Mouse (Mus musculus) left cerebral cortex, adult 11 months (tissue): ENCODE results near the gene Cyfip2.

ENCODE experiments used
- DNase-seq: peaks from one replicate; pipeline ENCODE4 v3.0.0; 2022; ENCODE audit warnings: low spot score

Cyfip2 gene

DNA sequence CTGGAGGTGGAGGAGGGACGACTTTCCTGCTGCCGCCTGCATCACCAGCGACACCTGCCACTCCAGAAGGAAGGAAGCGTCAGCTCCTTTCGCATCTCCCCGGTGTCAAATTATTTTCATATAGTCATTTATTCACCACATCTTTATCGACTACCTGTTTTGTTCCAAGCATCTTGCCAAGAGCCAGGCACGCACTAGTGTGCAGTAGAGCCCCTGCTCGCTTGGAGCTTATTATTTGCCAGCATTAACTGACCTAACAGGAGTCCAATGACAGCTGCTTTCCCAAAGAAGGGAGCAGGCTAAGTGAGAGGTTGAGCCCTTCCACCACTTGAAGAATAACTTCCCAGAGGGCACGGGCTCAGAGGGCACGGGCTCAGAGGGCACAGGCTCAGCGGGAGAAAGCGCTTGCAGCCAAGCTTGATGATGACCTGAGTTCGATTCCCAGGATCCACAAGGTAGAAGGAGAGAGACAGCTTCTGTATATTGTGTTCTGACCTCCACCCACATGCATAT is at the start of gene Cyfip2:
TSS of gene Cyfip2 (minus strand) at position 337 of the 513 bp plus-strand sequence.
- peak; percentile 18 for DNase-seq

DNA sequence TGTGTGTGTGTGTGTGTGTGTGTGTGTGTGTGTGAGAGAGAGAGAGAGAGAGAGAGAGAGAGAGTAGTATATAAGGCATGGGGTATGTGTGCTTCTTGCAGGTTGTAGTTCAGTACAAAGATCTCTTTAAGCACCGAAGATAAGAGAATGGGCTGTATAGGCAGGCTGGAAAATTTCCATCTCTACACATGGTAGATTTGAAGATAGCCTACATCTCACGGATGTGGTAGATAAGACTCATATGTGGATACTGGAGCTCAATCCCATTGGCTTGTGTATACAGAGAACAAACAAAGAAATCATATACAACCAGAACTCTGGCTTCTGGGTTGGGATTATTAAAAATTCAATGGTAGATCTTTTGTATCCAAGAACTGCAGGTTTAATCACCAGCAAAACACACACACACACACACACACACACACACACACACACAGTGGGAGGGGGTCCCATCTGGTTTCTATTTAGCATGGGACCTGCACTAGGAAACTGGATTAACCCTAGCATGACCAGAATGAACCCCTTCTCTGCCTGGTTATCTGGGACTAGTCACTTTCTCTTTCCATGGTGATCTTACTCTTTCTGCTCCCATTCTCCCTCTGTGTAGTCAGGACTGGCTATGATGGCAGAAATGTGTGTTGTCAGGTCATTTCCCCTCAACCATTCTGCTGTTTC is 48.5 kb upstream of the Cyfip2 start:
- no peak for DNase-seq

DNA sequence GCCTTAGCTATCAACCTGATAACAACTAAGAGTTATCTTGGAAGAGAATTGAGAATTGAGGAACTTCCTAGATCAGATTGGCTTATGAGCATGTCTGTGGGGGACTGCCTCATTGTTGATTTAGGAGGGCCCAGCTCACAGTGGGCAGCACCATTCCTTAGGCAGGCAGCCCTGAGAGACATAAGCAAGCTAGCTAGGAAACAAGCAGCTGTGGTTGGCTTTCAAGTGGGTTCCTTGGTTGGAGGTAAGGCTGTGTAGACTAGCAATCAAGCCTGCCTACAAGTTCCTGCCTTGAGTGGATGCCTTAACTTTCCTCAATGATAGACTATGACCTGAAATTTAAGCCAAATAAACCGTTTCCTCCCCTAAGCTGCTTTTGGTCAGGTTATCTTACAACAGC is 45.7 kb upstream of the Cyfip2 start:
- DNase-seq = no peak

DNA sequence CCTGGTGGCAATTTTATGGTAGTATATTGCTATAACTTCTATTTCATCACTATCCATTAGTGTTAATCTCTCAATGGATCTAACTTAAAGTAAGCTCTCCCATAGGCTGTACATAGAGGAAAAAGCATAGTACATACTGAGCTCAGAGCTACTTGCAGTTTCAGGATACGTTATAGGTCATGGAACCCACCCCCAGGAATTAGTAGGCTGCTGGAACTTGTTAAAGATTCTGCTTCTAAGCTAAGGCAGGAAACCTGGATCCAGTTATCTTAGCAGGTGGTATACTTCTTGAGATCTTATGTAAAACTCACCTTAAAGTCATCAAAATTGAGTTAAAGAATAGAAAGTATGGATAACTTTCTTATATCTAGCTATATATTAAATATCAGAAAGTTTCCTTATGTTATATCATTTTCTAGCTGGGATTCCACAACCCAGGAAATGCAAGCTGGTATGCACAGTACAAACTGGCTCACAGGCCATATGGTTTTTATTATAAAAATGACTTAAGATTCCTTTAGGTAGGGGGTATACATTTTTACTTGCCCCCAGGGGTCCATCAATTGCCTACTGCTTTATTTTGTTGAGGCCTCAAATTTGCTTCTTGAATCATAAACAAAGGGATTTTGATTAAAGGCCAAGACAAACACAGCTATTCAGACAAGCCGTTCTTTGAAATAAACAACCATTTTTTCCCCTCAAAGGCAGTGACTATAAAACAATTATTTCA is 37.2 kb upstream of the Cyfip2 start:
- DNase-seq = no peak

DNA sequence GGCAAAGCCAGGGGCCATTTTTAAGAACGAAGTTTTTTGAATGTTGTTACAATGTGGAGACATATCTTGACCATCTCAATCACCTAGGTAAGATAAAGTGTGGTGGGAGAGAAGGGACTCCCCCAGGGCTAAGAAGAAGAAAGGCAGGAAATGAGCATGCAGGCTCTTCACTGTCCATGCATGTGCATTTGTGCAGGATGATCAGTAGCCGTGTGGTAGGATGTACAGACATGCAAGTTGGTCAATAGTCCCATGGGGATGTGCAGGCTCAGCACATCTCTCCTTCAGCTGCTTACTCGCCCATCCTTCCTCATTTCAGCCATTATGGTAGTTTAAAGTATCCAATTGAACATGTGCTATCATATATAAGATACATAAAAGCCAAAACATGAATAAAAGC is 35.8 kb upstream of the Cyfip2 start:
- no peak for DNase-seq

DNA sequence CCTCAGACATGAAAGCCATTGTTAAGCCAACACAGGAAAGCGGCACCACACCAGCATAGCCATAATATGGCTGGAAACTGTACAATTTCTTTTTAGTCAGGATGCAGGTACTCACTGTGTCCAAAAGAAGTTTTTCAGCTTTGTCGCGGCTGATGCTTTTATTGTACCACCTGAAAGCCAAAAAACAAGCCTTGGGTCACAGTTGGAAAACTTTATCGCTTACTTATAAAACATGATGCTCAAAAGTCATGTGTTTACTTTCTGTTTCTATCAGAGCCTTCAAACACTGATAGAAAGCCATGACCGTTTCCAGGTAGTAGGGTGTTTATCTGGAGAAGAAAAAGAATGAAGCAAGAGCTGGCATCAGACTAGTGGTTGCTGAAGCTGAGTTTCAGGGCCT is 35.1 kb upstream of the Cyfip2 start:
- no peak for DNase-seq

DNA sequence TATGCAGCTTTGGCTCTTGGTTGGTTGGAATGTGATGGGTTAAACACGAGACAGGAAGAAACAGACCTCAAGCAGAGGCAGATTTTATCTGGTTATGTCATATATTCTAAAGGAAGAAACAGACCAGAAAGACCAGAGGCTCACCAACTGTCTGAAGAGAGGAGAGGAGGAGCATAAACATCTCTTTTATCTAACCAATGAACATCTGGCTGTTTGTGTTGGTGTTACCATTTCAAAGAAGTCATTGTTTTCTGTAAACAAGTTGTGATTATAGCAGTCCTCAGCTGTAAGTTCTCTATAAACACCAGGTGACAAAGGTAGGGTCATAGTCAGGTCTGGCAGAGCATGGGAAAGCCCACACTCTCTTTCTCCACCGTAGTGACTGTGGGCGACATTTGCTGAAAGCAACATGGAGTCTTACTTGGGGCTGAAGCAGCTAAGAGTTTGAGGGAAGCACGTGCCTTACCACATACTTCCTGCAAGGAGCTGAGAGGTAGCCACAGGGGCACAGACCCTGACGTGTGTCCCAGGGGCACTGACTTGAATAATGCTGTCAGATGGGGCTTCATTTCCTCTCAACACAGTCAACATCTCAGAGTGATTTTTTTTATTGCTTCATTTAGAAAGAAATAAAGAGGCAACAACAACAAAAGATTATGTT is 31.4 kb upstream of the Cyfip2 start:
- DNase-seq = no peak

DNA sequence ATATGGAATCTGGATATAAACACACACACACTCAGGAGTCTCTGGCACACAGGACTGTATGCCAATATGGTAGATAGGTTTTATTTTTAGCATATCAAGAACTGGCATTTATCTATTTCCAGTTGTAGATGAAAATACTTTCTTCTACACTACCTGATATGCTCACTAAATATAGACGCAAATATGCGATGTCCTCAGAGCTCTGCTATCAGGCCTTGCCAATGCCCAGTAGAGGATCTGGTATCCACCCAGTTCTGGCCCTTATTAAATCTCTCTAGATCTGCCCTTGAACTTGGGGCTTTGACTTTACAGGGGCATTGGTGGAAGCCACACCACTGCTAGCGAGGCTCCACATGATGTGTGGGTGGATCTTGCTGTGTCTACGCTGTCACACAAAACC is 29.3 kb upstream of the Cyfip2 start:
- no peak for DNase-seq

DNA sequence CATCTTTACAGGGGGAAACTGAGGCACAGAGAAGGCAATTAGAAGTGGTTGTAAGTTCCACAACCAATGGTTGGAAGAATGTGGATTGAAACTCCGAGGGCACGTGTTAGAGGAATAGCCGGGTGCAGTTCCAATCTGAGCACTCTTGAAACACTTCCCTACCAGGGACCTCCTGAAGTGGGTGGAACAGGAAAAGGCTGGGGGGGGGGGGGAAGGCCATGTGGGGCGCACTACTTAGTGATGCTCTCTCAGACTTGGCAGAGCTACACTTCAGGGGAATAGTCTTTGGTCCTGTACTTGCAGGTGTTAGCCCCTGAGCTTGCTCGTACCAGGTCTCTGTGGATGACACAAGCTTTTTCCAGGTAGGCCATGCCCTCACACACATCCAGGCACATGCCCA is 23.4 kb upstream of the Cyfip2 start:
- DNase-seq = no peak

DNA sequence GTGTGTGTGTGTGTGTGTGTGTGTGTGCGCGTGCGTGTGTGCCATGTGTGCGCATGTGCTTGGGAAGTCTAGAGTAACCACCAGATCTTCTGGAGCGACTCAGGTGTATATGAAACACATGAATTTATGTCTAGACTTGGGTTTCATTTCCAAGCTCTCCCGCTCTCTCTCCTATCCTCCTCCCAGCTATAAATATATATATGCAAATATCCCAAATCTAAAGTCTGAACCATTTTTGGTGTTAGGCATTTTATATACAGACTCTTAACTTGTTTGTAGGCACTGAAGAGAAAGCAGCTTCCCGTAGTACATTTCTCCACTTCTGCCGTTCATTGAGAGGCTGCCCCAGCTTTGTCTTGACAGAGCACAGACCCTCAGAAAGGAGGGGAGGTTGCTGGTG is 19.6 kb upstream of the Cyfip2 start:
- no peak for DNase-seq

DNA sequence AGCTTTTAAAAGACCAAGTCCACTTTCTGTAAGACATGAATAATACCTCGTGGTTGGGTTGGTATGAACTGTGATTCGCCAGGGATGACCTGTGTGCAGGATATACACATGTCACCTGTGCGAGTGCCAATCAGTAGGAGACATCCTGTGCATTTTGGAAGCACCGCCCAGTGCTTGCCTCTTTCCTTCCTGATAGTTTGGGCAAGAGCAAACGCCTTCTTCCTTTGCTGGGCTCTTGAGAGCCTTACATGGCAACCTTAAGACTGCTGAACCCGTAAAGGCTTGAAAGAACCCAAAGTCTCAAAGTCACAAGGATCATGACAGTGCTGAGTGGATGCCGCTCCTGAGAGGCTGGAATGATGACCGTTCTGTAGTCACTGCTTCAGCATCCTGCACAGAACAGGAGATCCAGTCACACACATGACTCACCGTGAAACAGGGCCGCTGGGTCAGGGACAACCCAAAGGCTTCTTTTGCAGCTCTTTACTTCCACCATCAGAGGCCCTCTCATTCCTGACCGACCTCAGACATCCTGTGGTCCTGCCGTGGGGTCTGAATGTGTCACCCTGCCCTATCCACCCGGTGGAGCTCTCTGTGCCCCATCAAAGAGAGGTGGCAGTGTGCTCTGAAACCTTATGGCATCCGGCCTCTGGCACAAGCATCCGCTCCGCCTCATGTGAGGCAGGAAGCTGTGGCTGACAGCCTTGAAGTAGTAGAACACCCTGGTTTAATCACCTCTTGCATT is 13.8 kb upstream of the Cyfip2 start:
- no peak for DNase-seq

DNA sequence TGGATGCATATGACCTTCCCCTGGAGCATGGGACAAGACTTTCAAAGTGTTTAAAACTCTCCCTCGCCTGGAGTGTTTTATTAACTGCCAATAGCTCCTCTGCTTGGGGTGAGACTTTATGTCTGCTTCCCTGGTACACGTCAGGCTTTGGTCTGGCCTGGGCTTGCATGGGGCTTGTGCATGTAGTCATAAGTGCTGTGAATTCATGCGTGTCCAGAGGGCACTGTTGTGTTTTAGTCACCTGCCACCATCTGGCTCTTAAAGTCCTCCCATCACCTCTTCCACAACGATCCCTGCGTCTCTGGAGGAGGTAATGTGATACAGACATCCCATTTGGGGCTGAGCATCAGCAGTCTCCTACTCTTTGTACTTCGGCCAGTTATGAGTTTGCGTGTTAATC is 8.9 kb upstream of the Cyfip2 start:
- DNase-seq = no peak

DNA sequence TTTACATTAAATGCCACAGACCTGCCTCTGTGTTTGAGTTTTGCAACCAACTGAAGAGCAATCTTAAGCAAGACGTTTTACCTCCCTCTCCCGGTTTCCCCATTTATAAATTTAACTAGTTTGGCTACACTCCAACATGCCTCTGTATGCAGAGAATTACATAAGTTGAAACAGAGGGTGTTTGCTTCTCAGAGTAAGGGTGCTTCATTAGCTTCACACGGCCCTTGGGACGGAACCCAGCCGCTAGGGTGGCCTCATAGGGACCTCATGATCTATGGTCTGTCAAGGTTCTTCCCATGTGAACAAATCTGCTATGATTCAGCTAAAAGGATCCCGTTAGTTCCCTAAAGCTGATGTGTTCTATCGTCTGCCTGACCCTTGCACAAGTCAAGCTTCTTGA is 1.9 kb upstream of the Cyfip2 start:
- DNase-seq = peak; percentile 34

DNA sequence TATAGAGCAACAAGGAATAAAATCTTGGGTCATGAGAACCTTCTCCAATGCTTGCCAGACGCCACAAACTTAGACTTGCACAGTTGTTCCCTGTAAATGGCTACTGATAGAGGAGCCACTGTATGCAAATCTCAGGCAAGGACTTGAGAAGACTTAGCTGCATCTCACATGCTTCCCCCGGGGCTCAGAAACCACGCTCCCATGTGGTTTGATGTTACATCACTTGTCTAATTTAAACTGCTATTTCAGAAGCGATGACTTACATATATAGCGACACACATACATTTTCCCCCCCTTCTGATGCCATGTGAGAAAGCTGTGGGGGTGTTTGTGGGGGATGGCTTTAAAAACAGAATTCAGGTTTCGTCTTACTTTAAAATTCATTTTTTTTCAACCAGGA is 1.2 kb upstream of the Cyfip2 start:
- peak; percentile 67 for DNase-seq

DNA sequence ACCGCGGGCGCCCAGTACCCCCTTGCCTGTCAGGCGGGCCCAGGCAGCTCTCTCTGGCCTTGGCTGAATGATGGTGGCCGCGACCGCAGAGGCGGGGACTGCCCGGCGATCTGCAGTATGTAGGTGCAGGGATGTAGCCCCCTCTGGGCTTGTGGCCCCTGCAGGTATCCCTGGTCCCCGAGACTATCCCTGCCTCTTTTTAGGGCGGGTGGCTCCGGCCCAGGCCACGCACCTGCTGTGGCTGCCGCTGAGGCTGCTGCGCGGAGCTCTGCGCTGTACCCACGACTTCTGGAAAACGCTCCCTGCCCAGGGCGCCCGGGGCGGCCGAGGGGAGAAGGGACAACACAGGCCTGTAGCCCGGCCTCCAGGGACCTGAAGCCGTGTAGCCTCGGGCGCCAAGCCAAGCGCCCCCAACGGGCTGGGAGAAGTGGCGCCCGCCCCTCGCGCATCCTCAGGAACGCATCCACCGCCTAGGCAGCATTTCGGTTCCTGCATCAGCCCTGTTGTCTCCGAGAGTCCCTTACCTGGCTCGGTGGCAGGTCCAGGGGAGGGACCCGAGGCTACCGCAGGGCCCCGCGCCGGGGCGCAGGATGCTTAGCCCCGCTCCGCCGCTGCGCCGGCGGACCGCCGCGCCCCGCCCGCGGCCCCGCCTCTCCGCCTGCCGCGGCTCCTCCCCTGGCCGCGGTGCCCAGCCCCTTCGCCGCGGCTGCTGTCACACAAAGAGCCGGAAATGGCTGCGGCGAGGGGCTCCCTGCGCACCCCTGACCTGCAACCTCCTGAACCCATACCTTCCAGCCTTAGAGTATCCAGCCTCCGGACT is 746 bp downstream of the Cyfip2 start:
- peak; percentile 30 for DNase-seq

DNA sequence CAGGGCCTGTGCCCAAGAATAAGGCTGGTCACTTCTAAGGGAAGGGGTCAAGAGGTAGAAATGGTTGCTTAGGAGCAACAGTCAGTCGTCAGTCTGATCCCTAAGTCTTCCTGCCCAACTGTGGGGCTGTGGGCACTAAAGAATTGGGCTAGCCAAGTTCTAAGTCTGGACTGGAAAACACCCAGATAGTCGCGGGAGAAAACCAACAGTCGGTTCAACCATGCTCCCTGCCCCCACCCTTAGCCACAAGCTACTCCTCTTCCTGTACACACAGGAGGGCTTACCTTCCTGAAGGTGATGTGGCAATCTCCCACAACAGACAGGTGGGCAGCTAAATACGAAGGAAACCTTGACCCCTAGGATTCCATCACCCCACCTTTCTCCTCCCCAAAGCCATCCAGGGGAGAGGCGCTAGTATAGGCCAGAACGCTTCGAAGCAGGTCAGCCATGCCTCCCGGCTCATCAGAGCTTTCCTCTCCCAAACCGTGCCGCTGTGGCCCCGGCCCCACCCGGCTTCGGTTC is 1.4 kb downstream of the Cyfip2 start:
- no peak for DNase-seq

DNA sequence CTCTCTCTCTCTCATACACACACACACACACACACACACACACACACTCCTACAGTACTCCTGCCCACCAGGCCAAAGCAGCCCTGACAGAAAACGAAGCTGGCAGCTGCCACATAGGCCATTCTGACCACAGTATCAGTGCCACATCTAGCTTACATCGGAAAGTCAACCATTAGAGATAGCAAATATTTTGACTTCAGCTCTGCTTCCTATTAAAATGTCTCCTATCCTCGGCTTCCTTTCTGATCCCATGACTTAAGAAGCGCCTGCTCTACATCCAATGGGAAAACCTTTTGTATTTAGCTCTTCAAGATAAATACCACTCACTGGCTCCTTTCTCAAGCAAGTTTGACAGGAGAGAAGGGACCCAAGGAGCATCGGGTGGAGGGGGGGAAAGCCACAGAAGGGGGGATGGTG is 2.0 kb downstream of the Cyfip2 start:
- DNase-seq = peak; percentile 41

DNA sequence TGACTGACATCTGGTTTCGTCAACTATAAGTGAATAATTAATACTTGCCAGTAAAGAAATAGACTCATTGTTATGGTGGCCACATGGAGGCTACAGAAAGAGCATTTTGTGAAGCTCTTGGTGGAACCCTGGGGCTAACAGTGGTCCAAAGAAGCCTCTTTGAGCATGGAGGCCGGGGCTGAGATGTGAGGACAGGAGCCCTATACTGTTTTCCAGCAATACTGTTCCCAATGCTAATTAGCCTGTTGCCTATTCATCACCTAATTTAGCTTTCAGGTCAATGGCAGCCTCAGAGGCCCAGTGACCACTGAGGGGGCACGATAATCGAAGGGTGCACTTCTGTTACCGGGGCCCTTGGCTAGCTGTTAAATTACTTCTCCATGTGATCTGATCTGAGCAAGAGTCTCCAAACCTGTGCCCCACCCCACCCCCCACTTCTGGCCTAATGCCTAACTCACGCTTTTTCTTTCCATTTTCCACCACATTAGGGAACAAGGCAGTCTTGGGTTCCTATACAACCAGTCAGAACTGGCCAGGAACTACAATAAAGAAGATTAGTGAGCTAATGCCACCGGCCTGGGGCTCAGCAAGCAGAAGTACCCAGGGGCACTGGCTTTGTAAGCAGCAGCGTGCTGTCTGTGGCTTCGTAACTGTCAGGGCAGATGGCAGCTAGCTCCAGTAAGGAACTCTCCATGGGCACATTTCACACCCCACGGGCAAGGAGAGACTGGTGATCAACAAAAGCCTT is 2.7 kb downstream of the Cyfip2 start:
- no peak for DNase-seq

DNA sequence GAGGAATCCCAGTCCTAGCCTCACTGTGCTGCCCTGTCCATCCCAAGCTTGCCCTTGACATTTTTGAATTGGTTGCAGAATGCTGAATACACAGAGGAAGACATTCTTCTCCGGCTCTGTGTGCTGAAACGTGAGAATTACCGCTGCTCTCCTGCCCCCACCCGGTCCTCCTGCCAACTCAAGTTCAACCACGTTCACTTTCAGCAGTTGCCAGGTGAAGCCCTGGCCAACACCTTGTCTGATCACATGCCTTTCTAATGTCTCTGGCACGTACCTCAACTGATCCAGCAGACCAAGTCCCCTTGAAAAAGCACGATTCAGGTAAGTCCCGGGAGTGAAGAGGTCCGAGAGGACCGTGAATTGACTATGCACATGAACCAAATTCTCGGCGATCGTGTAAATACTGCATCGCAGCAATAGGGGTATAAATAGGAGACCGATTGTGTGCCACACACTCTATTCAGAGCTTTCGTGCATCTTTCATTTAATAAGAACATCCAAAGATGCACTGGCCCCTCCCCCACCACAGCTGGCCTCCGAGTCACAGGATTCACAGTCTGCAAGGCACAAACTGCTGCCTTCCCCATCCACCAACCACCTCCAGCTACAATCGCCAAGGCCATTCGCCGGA is 3.4 kb downstream of the Cyfip2 start:
- DNase-seq = peak; percentile 26
